Mouse (Mus musculus) Muller cell, postnatal 12 days (primary cell): Measurements from ENCODE around the gene Ceacam3.
"Not testable (repeated sequence)": the region's sequence is repeated elsewhere in the genome, so short reads cannot be mapped to it uniquely, and the experiment has no call there.

Experiments
- DNase-seq: peaks from one replicate; pipeline ENCODE4 v3.0.0-alpha.2; 2015; ENCODE audit errors: inconsistent ontology term

Ceacam3 gene

GRCm38 (mm10) chr7:17149931-17150330 is at the start of gene Ceacam3:
Gene Ceacam3, plus strand, starts transcription at chr7:17150282.
- DNase-seq, result no peak

DNA sequence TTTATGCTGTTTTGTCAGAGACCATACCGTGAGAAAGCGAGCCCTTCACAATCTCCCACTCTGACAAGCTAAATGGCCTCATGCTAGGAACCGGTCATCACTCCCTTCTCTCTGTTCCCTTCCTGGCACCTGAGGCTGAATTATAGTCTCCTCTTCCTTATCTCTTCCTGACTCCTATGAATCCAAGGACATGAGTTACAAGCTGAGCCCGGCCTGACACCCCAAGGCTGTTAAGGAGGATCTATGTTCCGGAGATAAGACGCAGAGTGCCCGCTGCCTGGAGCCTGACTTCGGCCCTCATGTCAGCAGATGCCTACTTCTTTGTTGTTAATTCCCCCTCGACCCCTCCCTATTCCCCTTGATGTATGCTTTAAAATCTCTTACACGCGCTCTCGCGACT is 48.5 kb upstream of the Ceacam3 start:
- DNase-seq, result not testable (repeated sequence)

DNA sequence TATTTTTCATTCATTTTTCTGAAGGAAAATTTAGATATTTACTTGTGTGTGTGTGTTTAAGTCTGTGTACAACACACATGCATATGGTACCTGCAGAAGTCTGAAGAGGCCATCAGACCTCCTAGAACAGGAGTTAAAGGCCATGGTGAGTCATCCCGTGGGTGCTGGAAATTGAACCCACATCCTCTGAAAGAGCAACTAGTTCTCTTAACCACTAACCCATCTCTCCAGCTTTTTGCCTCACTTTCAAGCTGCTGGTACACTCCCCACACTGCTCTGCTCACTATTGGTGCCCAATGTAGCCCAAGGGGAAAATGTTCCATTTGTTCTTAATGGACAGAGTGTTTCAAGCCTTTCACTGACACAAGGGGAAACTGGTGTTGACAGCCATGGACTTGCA is 14.8 kb upstream of the Ceacam3 start:
- DNase-seq, result no peak

- DNase-seq, result peak; percentile 13
These were observed 5.6 kb downstream of the Ceacam3 start for GRCm38 (mm10) chr7:17155634-17156033.

DNA sequence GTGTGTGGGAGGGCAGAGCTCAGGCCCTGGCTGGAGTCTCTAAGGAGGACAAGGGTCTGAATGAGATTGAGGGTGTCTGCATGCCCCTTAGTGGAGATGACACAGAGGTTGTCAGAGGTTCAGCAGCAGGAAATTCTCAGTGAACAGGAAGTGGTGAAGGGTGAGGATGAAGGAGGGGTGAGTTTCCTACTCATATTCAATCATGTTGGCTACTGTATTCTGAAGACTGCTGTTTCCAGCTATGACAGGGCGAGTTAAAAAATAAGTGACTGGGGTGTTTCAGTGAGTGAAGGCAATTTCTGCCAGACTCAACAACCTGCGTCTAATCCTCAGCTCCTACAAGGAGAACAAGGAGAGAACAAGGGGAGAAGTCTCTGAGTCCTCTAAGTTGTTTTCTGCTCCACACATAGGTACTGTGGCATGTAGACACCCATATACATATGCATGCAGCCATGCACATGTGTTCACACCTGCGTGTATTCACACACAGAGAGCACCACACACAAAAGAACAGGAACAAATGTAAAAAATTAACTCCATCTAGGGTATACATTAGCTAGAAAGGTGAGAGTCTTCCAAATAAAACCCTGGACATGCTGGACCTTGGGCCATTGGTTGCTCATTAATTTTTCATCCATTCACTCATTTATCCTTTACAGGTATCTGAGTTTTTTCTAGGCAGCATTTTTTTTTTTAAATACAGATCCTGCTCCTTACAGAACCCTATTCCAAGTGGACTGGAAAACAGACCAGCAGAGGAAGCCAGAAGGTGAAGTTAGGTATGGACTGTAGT is 7.0 kb downstream of the Ceacam3 start:
- no peak for DNase-seq

GRCm38 (mm10) chr7:17159011-17159410 is 8.9 kb downstream of the Ceacam3 start:
- DNase-seq, result no peak

DNA sequence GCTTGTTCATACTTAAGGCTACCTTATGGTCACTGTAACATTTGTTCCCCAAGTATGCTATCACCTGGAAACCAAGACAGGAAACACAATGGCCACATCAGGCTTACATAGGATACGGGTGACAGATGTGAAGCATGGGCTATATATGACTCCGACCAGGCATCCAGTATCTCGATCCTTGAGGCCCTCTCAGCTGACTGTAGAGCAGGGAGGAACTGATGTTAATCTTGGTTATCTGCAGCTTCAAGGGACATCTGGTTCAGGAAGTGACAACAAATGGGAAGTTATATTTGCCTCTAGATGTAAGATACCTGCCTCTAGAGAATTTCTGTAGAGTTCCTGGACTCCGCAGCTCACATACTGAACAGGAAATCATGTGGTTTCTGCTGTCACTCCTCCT is 21.7 kb downstream of the Ceacam3 start:
- no peak for DNase-seq

DNA sequence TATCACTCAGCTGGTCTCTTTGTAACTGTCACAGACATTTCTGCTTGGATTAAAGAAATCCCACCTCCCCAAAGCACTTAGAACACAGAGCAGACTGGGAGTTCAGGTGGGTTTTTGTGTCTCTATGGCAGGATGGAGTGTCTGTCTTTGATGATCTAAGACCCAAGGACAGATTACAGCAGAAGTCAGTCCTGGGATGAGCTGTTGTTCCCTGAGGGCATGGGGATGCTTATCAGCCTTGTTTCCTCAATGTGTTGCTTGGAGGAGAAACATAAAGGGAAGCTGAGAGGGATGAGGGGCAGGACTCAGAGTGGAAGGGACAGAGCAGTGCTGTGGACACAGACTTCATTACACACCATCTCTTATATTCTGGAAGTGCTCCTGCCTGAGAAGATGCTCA is 53.1 kb downstream of the Ceacam3 start, which contains the start of gene Psg29:
Gene Psg29 (plus strand): TSS at position 301 of the 400 bp plus-strand sequence.
- no peak for DNase-seq

DNA sequence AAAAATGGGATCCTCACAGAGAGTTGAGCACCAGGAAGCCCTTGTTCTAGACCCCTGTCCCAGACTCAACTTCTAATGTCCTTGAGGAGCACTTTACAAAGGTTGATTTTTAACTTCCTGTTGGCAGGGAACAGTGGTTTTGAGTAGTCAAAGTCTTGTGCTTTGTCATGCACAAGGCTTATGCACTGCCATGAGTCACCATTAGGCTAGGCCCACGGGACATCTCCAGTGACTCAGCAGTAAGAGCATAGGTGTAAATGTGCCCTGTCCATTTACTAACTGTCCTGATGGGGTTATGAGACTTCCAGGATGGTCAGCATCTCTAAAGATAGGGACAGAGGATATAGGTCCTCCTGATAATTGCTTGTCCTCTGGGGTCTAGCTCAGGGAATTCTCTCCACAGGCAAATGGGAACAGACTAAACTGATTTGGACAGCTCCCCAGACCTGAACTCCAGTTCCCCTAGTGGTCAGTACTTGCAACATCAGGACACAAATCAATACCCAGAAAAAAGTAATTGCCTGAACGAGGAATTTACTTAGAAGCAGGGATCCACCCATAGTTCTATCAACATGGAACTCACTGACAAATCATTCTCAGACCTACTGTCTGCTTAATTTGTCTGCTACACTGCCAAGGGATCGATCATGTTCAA is 55.6 kb downstream of the Ceacam3 start:
- DNase-seq, result no peak
